Mouse (Mus musculus): Measurements from ENCODE around the gene Cpne8. TPM values are rescaled to one million over a fixed set of nuclear protein-coding genes. Genes with fewer than 3 reads are reported as not detected.

The Cpne8 gene
- total RNA-seq (2017), result 0.37 TPM in 1 of 2 replicates, not detected in the other

- ATAC-seq (replicated peaks; ENCODE audit: low read depth, poor library complexity, severe bottlenecking), result peak; percentile 77
These were observed at the start of gene Cpne8 for GRCm38 (mm10) chr15:90678985-90679759. Gene Cpne8, minus strand, starts transcription at chr15:90679432.

GRCm38 (mm10) chr15:90717717-90718116 is 38.5 kb upstream of the Cpne8 start:
- no peak for ATAC-seq (replicated peaks; ENCODE audit: low read depth, poor library complexity, severe bottlenecking)

- no peak for ATAC-seq (replicated peaks; ENCODE audit: low read depth, poor library complexity, severe bottlenecking)
These were observed 30.1 kb upstream of the Cpne8 start for GRCm38 (mm10) chr15:90709296-90709695.

- no peak for ATAC-seq (replicated peaks; ENCODE audit: low read depth, poor library complexity, severe bottlenecking)
These were observed 25.1 kb upstream of the Cpne8 start for GRCm38 (mm10) chr15:90704314-90704713.

- ATAC-seq (replicated peaks; ENCODE audit: low read depth, poor library complexity, severe bottlenecking), result no peak
These were observed 24.4 kb upstream of the Cpne8 start for GRCm38 (mm10) chr15:90703502-90704232.

GRCm38 (mm10) chr15:90686770-90687169 is 7.5 kb upstream of the Cpne8 start:
- ATAC-seq (replicated peaks; ENCODE audit: low read depth, poor library complexity, severe bottlenecking), result no peak

- peak; percentile 92 for ATAC-seq (replicated peaks; ENCODE audit: low read depth, poor library complexity, severe bottlenecking)
These were observed 738 bp upstream of the Cpne8 start for GRCm38 (mm10) chr15:90679760-90680579.

GRCm38 (mm10) chr15:90678488-90678887 is 744 bp downstream of the Cpne8 start:
- peak; percentile 30 for ATAC-seq (replicated peaks; ENCODE audit: low read depth, poor library complexity, severe bottlenecking)

- peak; percentile 92 for ATAC-seq (replicated peaks; ENCODE audit: low read depth, poor library complexity, severe bottlenecking)
These were observed 9.7 kb downstream of the Cpne8 start for GRCm38 (mm10) chr15:90669494-90669893.

- no peak for ATAC-seq (replicated peaks; ENCODE audit: low read depth, poor library complexity, severe bottlenecking)
These were observed 12.3 kb downstream of the Cpne8 start for GRCm38 (mm10) chr15:90666893-90667292.

GRCm38 (mm10) chr15:90664615-90665014 is 14.6 kb downstream of the Cpne8 start:
- ATAC-seq (replicated peaks; ENCODE audit: low read depth, poor library complexity, severe bottlenecking), result no peak

- no peak for ATAC-seq (replicated peaks; ENCODE audit: low read depth, poor library complexity, severe bottlenecking)
These were observed 15.6 kb downstream of the Cpne8 start for GRCm38 (mm10) chr15:90663631-90664030.

- no peak for ATAC-seq (replicated peaks; ENCODE audit: low read depth, poor library complexity, severe bottlenecking)
These were observed 18.5 kb downstream of the Cpne8 start for GRCm38 (mm10) chr15:90660723-90661122.

- no peak for ATAC-seq (replicated peaks; ENCODE audit: low read depth, poor library complexity, severe bottlenecking)
These were observed 21.2 kb downstream of the Cpne8 start for GRCm38 (mm10) chr15:90658053-90658452.

GRCm38 (mm10) chr15:90656521-90656920 is 22.7 kb downstream of the Cpne8 start:
- ATAC-seq (replicated peaks; ENCODE audit: low read depth, poor library complexity, severe bottlenecking), result no peak

GRCm38 (mm10) chr15:90647011-90647577 is 32.1 kb downstream of the Cpne8 start:
- ATAC-seq (replicated peaks; ENCODE audit: low read depth, poor library complexity, severe bottlenecking), result no peak

GRCm38 (mm10) chr15:90646326-90646725 is 32.9 kb downstream of the Cpne8 start:
- ATAC-seq (replicated peaks; ENCODE audit: low read depth, poor library complexity, severe bottlenecking), result no peak

GRCm38 (mm10) chr15:90645828-90646227 is 33.4 kb downstream of the Cpne8 start:
- no peak for ATAC-seq (replicated peaks; ENCODE audit: low read depth, poor library complexity, severe bottlenecking)

- no peak for ATAC-seq (replicated peaks; ENCODE audit: low read depth, poor library complexity, severe bottlenecking)
These were observed 55.0 kb downstream of the Cpne8 start for GRCm38 (mm10) chr15:90624201-90624600.

GRCm38 (mm10) chr15:90622005-90622404 is 57.2 kb downstream of the Cpne8 start:
- ATAC-seq (replicated peaks; ENCODE audit: low read depth, poor library complexity, severe bottlenecking), result no peak
